Mouse (Mus musculus): ENCODE results near the gene Bag2. TPM values are rescaled to one million over a fixed set of nuclear protein-coding genes. Genes with fewer than 3 reads are reported as not detected.

Gene Bag2
- polyA plus RNA-seq, 1 experiment from 2014 or later, result 63.2 TPM

GRCm38 (mm10) chr1:33742903-33743302 is 14.7 kb downstream of the Bag2 start:
- WGBS, result 27% methylated on average over 8 of the region's 8 CpGs
- H3K4me1 ChIP-seq, result no peaks in the 10 kb centered on the region
- no peaks in the 10 kb centered on the region for H3K27me3 ChIP-seq (ENCODE audit: low read depth, poor library complexity, severe bottlenecking)
- H3K9me3 ChIP-seq (replicated peaks), result no peaks in the 10 kb centered on the region
- peaks cover 80% of the 10 kb centered on the region for H3K36me3 ChIP-seq
- peak; percentile 59 for DNase-seq (ENCODE audit: low spot score)
- H3K27ac ChIP-seq, result no peak overlapping the region
- no peak overlapping the region for H3K4me3 ChIP-seq

DNA sequence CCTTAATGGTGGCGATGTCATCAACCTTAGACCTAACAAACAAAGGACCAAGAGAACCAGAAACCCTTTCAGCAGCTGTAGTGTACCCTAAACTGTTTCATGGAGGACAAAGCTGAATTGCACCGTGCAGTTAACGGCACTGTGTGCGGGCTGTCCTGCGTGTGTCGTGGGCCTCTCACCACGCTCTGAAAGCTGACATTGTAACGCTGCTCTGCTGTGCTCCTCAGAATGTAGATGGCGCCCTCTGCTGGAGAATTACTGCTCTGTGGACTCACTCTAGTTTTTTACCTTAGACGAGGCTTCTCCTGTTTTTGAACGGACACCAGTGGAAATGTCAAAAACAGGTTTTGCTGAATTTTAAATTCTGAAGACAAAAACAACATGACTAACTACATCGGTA is 18.3 kb downstream of the Bag2 start:
- peaks cover 83% of the 10 kb centered on the region for H3K36me3 ChIP-seq
- WGBS, result 54% methylated on average over 12 of the region's 12 CpGs
- H3K27ac ChIP-seq, result no peak overlapping the region
- peak; percentile 81 for DNase-seq (ENCODE audit: low spot score)
- H3K27me3 ChIP-seq (ENCODE audit: low read depth, poor library complexity, severe bottlenecking), result no peaks in the 10 kb centered on the region
- no peaks in the 10 kb centered on the region for H3K4me1 ChIP-seq
- H3K4me3 ChIP-seq, result no peak overlapping the region
- H3K9me3 ChIP-seq (replicated peaks), result no peaks in the 10 kb centered on the region

DNA sequence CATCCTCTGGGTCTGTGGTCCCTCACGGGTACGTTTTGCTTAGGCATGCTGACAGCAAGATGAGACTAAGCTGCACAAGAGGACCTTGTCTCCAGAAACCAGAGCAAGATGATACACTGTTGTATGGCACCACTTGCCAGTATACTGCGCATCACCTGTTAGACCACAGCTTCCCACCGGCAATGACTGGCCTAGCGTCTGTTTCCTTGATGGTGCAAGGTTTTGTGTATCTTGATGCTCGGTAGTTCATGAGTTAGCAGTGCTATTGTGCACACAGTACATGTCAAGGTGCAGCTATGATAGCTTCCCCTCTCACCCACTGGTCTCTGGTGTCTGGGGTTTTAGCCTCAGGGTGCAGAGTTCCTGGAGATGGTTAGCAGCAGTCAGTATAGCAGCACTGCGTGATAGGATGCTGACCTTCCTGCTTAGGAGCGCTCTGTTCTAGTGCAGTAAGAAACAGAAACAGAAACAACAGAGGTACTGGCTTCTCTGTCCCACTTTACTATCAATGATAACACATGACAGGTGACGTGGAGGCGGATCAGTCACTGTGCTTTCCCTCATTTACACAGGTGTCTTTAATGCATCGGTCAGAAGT is 18.8 kb downstream of the Bag2 start:
- no peak overlapping the region for H3K4me3 ChIP-seq
- peaks cover 83% of the 10 kb centered on the region for H3K36me3 ChIP-seq
- WGBS, result 93% methylated on average over 11 of the region's 11 CpGs
- no peaks in the 10 kb centered on the region for H3K27me3 ChIP-seq (ENCODE audit: low read depth, poor library complexity, severe bottlenecking)
- DNase-seq (ENCODE audit: low spot score), result no peak
- H3K9me3 ChIP-seq (replicated peaks), result no peaks in the 10 kb centered on the region
- H3K4me1 ChIP-seq, result no peaks in the 10 kb centered on the region
- H3K27ac ChIP-seq, result no peak overlapping the region

DNA sequence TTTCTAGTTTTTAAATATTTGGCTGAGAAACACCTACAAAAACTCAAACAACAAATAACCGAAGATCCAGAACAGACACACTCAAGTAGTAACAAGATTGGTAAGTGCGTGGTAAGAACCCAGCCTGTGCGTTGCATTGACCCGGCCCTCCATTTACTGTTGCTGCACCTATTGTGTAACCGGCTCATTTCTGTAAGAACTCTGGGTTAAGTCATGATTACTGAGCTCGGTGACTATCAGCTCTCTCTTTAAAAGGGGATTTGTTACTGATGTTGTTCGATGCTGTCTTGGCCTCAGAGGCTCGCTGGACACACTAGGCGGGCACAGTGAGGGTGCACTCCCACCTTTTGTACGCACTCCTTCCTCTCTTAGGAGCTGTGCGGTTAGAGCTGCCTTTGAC is 19.3 kb downstream of the Bag2 start:
- no peaks in the 10 kb centered on the region for H3K9me3 ChIP-seq (replicated peaks)
- WGBS, result 96% methylated on average over 11 of the region's 11 CpGs
- H3K27me3 ChIP-seq (ENCODE audit: low read depth, poor library complexity, severe bottlenecking), result no peaks in the 10 kb centered on the region
- no peak for DNase-seq (ENCODE audit: low spot score)
- peaks cover 86% of the 10 kb centered on the region for H3K36me3 ChIP-seq
- no peaks in the 10 kb centered on the region for H3K4me1 ChIP-seq
- H3K4me3 ChIP-seq, result no peak overlapping the region
- H3K27ac ChIP-seq, result no peak overlapping the region

DNA sequence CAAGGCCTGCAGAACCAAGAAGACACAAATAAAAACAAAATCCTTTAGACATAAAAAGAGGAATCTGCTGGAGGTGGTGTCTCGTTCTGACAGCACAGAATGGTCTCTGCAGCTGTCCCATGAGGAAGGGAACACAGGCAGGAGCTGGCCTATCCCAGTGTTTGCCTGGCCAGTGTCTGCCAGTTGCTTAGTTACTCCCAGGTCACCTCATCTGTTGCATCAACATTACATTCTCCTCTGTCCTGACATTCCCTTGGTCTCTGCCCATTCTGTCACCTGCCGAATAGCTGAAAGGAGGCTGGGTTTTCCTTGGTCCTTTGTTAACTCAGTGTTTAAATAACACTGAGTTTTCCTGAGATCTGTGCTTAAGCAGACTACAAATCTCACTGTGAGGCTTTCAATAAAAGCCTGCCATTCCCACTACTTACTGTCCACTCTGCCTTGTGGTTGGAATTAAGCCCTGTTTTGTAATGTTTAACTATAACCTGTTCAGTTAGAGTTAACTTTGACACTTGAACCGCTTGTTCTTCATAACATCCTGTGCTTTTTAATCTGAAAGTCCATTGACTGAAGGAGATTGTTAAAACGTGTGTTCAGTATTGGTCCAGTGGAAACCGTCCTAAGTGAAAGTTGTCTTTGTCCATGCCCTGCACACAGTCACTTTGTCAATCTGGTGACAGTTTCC is 23.5 kb downstream of the Bag2 start:
- Histone ChIP-seq H3K4me3 (no peak overlapping the region), H3K27me3 (ENCODE audit: low read depth, poor library complexity, severe bottlenecking) (no peaks in the 10 kb centered on the region), H3K36me3 (peaks cover 99% of the 10 kb centered on the region), H3K4me1 (no peaks in the 10 kb centered on the region), H3K27ac (no peak overlapping the region), H3K9me3 (replicated peaks) (no peaks in the 10 kb centered on the region)
- DNase-seq (ENCODE audit: low spot score), result no peak
- WGBS, result 85% methylated on average over 5 of the region's 5 CpGs

DNA sequence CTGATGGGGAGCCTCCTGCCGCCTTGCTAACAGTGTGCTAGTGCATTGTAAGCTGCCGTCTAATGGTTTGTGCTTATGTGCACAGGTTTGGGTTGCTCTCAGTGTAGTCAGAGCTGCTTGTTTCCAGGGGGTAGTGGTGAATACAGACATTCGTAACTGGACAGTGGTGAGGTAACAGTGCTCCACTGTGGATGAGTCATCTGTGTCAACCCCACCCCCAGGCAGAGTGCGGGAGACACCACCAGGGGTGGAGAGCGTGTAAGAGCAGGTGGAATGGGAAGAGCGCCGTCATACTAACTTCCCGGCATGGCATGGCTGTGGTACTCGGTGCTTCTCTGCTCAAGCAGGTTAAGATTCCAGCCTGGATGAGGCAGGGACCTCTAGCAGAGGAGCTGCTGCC is 24.6 kb downstream of the Bag2 start:
- peaks cover 99% of the 10 kb centered on the region for H3K36me3 ChIP-seq
- H3K4me3 ChIP-seq, result no peak overlapping the region
- no peaks in the 10 kb centered on the region for H3K27me3 ChIP-seq (ENCODE audit: low read depth, poor library complexity, severe bottlenecking)
- DNase-seq (ENCODE audit: low spot score), result no peak
- no peaks in the 10 kb centered on the region for H3K4me1 ChIP-seq
- H3K9me3 ChIP-seq (replicated peaks), result no peaks in the 10 kb centered on the region
- H3K27ac ChIP-seq, result no peak overlapping the region
- WGBS, result 92% methylated on average over 9 of the region's 9 CpGs

GRCm38 (mm10) chr1:33725086-33725485 is 32.5 kb downstream of the Bag2 start:
- WGBS, result 96% methylated on average over 5 of the region's 5 CpGs
- peaks cover 81% of the 10 kb centered on the region for H3K36me3 ChIP-seq

DNA sequence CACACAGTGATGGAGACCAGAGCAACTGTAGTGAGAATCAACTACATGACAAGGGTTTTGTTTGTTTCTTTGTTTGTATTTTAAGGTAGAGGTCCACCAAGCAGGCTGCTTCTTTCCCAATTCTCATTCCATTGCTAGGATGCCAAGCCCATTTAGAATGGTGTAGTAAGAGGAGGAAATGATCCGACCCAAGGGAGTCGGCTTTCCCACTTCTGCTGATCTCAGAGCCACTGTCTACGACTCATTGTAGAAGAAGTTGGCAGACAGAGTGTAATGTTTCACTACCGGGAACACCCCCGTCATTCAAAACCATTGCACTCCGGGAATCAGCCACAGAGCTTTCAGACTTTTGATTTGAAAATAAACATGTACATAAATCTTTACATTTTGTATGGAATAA is 33.1 kb downstream of the Bag2 start:
- WGBS, result 92% methylated on average over 6 of the region's 6 CpGs
- Histone ChIP-seq H3K36me3 (peaks cover 75% of the 10 kb centered on the region), H3K4me3 (no peak overlapping the region), H3K4me1 (peaks cover 10% of the 10 kb centered on the region), H3K27me3 (ENCODE audit: low read depth, poor library complexity, severe bottlenecking) (no peaks in the 10 kb centered on the region), H3K9me3 (replicated peaks) (no peaks in the 10 kb centered on the region), H3K27ac (no peak overlapping the region)
- DNase-seq (ENCODE audit: low spot score), result no peak

More at GRCm38 (mm10) chr1:33725086-33725485, 32.5 kb downstream of the Bag2 start:
- no peak overlapping the region for H3K4me3 ChIP-seq
- no peaks in the 10 kb centered on the region for H3K27me3 ChIP-seq (ENCODE audit: low read depth, poor library complexity, severe bottlenecking)
- no peak for DNase-seq (ENCODE audit: low spot score)
- no peak overlapping the region for H3K27ac ChIP-seq
- H3K4me1 ChIP-seq, result peaks cover 8% of the 10 kb centered on the region
- no peaks in the 10 kb centered on the region for H3K9me3 ChIP-seq (replicated peaks)

DNA sequence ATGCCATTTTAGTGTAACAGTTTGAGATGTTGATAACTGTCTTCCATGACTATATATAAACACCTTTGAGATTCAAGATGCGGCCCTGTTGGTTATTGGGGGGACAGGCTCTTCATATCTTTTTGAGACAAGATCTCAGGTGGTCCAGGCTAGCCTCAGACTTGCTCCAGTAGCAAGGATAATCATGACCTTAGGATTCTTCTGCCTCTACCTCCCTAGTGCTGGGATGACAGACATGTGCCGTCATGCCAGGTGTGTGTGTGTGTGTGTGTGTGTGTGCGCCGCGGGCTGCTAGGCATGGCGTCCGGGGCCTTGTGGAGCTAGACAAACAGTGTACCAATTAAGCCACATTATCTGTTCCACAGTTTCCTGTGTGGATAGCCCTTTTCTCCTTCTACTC is 36.6 kb downstream of the Bag2 start:
- 92% methylated on average over 7 of the region's 7 CpGs for WGBS
- H3K27ac ChIP-seq, result no peak overlapping the region
- peak overlapping the region; percentile 89 for H3K4me3 ChIP-seq
- no peaks in the 10 kb centered on the region for H3K9me3 ChIP-seq (replicated peaks)
- H3K4me1 ChIP-seq, result peaks cover 12% of the 10 kb centered on the region
- no peak for DNase-seq (ENCODE audit: low spot score)
- H3K27me3 ChIP-seq (ENCODE audit: low read depth, poor library complexity, severe bottlenecking), result no peaks in the 10 kb centered on the region
- H3K36me3 ChIP-seq, result peaks cover 43% of the 10 kb centered on the region

DNA sequence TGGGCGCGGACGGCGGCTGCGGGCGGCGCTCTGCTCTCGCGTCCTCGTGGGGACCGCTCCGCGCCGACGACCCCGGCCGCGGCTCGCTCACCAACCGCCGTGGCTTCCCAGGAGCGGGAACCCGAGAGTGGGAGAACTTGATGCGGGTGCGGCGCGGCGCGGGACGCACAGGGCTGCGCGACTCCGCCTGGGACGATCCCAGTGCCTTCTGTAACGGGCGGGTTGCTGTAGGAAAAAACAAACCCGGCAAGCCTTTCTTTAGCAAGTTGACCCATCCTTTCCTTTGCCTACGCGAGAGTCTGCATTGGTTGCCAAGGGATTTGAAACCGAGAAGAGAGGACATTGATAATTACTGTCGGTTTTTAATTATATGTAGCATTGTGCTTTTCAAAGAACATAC is 37.4 kb downstream of the Bag2 start:
- no peak for DNase-seq (ENCODE audit: low spot score)
- peak overlapping the region; percentile 96 for H3K27ac ChIP-seq

DNA sequence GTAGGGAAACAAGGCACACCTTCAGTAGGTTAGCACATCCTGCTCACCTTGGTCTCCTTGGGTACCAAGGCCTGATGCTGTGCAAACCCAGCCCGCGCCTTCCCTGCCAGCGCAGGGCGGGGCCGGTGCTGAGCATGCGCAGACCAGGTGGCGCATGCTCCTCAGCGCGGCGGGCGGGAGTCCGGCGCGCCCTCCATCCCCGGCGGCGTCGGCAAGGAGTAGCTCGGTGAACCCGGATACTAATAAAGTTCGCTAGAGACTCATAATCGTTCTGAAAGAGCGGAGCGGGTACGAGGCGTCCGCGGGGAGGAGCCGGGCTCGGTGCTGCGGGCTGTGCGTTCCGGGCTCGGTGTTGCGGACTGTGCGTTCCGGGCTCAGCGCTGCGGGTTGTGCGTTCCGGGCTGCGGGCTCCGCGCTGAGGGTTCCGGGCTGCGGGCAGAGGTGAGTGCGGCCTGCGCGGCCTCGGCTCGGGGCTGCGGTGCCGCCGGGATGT is 37.8 kb downstream of the Bag2 start, which contains the start of gene Rab23:
Rab23 (plus strand) TSS at position 155 of the 493 bp plus-strand sequence.
- Histone ChIP-seq H3K36me3 (peaks cover 31% of the 10 kb centered on the region), H3K27ac (peak within 1 kb of the TSS; percentile 96), H3K4me3 (peak within 1 kb of the TSS; percentile 89), H3K4me1 (peaks cover 12% of the 10 kb centered on the region), H3K27me3 (ENCODE audit: low read depth, poor library complexity, severe bottlenecking) (no peaks in the 10 kb centered on the region), H3K9me3 (replicated peaks) (no peaks in the 10 kb centered on the region)
- DNase-seq (ENCODE audit: low spot score), result peak; percentile 87
- under 1% methylated on average over 54 of the region's 54 CpGs for WGBS

More for the DNA sequence above, 37.4 kb downstream of the Bag2 start:
- Histone ChIP-seq H3K4me1 (peaks cover 12% of the 10 kb centered on the region), H3K27me3 (ENCODE audit: low read depth, poor library complexity, severe bottlenecking) (no peaks in the 10 kb centered on the region), H3K36me3 (peaks cover 35% of the 10 kb centered on the region), H3K9me3 (replicated peaks) (no peaks in the 10 kb centered on the region), H3K4me3 (peak overlapping the region; percentile 89)
- under 1% methylated on average over 41 of the region's 41 CpGs for WGBS

DNA sequence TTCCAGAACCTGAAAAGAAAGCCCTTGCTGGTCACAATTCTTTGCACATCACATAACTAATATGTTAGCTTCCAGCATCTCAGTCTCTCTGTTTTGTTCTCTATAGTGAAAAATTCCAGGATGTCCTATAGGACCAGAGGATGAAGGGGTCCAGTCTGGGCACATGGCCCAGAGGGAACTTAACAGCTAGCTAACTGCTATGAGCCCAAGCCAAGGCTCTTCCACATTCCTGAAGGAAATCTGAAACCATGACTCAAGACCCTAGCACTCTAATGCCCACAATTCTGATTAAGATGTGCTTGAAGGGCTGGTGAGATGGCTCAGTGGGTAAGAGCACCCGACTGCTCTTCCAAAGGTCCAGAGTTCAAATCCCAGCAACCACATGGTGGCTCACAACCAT is 40.0 kb downstream of the Bag2 start:
- WGBS, result 92% methylated on average over 1 of the region's 1 CpGs
- H3K4me1 ChIP-seq, result peaks cover 12% of the 10 kb centered on the region
- no peak overlapping the region for H3K27ac ChIP-seq
- H3K36me3 ChIP-seq, result peaks cover 11% of the 10 kb centered on the region
- no peaks in the 10 kb centered on the region for H3K9me3 ChIP-seq (replicated peaks)
- H3K4me3 ChIP-seq, result no peak overlapping the region
- DNase-seq (ENCODE audit: low spot score), result no peak
- no peaks in the 10 kb centered on the region for H3K27me3 ChIP-seq (ENCODE audit: low read depth, poor library complexity, severe bottlenecking)

DNA sequence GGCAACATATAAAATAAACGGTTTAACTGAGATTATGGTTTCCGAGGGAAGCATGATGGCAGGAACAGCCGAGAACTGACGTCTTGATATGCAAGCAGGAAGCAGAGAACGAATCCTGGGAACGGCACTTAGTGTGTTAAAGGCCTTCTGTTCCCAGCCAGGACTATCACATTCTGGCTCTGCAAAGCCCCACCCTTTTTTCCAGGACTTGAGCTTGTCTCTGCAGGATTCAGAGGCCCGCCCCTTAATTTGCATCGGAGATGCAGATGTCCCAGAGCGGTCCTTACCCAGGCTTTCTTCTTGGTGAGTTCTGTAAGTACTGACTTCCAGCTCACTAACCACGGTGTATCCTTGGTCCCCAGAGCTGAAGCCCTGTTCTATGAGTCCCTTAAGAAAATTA is 42.8 kb downstream of the Bag2 start:
- H3K36me3 ChIP-seq, result no peaks in the 10 kb centered on the region

More for the DNA sequence above, 42.8 kb downstream of the Bag2 start:
- H3K4me3 ChIP-seq, result no peak overlapping the region
- 5% methylated on average over 10 of the region's 10 CpGs for WGBS
- H3K9me3 ChIP-seq (replicated peaks), result no peaks in the 10 kb centered on the region
- H3K4me1 ChIP-seq, result 0 out of 2 replicates have a peak, but pooled peaks cover 4% of the 10 kb centered on the region
- DNase-seq (ENCODE audit: low spot score), result no peak
- no peak overlapping the region for H3K27ac ChIP-seq
- no peaks in the 10 kb centered on the region for H3K27me3 ChIP-seq (ENCODE audit: low read depth, poor library complexity, severe bottlenecking)

Data from limb, embryonic 10.5 days (tissue).